ENCODE assay signal across 29 mouse cellular contexts in genomic region chr12:7876302-7877063, GRCm38 (mm10).
DNase-seq lines count a peak whose midpoint lies in the region; ATAC-seq and TF ChIP-seq lines count a peak whose summit lies in the region.
"Had no signal": no experiment of that assay in that cellular context is flagged by ENCODE, and none has a peak within 500 bp of the region (broad histone marks: within the 10 kb centered on the region; RNA-seq: fewer than 3 reads in every experiment).

No protein-coding gene starts in this region.

- peak; percentile 85 for ATAC-seq in liver, postnatal 0 days
- ATAC-seq in liver, embryonic 12.5 days: no peak
- ATAC-seq: activated CD4-positive, CD25-positive, alpha-beta regulatory T cell, adult 4 months; forebrain, embryonic 14.5 days; hindbrain, postnatal 0 days; intestine, embryonic 15.5 days; midbrain, embryonic 13.5 days had no signal

- H3K9me3 ChIP-seq in liver, postnatal 0 days (ENCODE audit: low read length): no peaks in the 10 kb centered on the region
- H3K9me3 ChIP-seq in liver, embryonic 12.5 days (replicated peaks): no peaks in the 10 kb centered on the region
- H3K9me3 ChIP-seq: embryonic facial prominence, embryonic 12.5 days; heart, embryonic 10.5 days; heart, embryonic 15.5 days; hindbrain, embryonic 12.5 days; intestine, embryonic 15.5 days; limb, embryonic 10.5 days; limb, embryonic 15.5 days; midbrain, embryonic 13.5 days; neural tube, embryonic 13.5 days had no signal

- no peaks in the 10 kb centered on the region for H3K4me1 ChIP-seq in liver, postnatal 0 days (ENCODE audit: insufficient read depth)
- no peaks in the 10 kb centered on the region for H3K4me1 ChIP-seq in liver, embryonic 12.5 days
- H3K4me1 ChIP-seq: embryonic facial prominence, embryonic 12.5 days; heart, embryonic 10.5 days; heart, embryonic 15.5 days; hindbrain, embryonic 12.5 days; intestine, embryonic 15.5 days; limb, embryonic 10.5 days; limb, embryonic 15.5 days; midbrain, embryonic 13.5 days; neural tube, embryonic 13.5 days had no signal

- no peak for TF ChIP-seq CTCF in liver, postnatal 0 days (IDR thresholded peaks at IDR 0.05; ENCODE audit: low read depth)

- H3K4me3 ChIP-seq in liver, postnatal 0 days (ENCODE audit: low read depth, low read length): no peak overlapping the region
- H3K4me3 ChIP-seq in liver, embryonic 12.5 days: no peak overlapping the region
- H3K4me3 ChIP-seq: embryonic facial prominence, embryonic 12.5 days; heart, embryonic 10.5 days; heart, embryonic 15.5 days; hindbrain, embryonic 12.5 days; intestine, embryonic 15.5 days; limb, embryonic 10.5 days; limb, embryonic 15.5 days; midbrain, embryonic 13.5 days; neural tube, embryonic 13.5 days had no signal

- intact Hi-C loops in heart, postnatal 14 days (cut with DNase I): no loop called here
- intact Hi-C loops in gastrocnemius, postnatal 14 days (cut with DNase I; ENCODE audit: low total_unique reads): no loop called here

- H3K9ac ChIP-seq in liver, postnatal 0 days (replicated peaks): no peak overlapping the region
- H3K9ac ChIP-seq in liver, embryonic 12.5 days: no peak overlapping the region
- H3K9ac ChIP-seq: embryonic facial prominence, embryonic 12.5 days; heart, embryonic 15.5 days; hindbrain, embryonic 12.5 days; intestine, embryonic 15.5 days; limb, embryonic 15.5 days; midbrain, embryonic 13.5 days; neural tube, embryonic 13.5 days had no signal

- 69% methylated on average over 11 of the region's 11 CpGs for WGBS in liver, postnatal 0 days (ENCODE audit: insufficient replicate concordance)
- 67% methylated on average over 11 of the region's 11 CpGs for WGBS in liver, embryonic 12.5 days (ENCODE audit: insufficient replicate concordance)

- no peaks in the 10 kb centered on the region for H3K27me3 ChIP-seq in liver, postnatal 0 days (ENCODE audit: insufficient read depth, low read length)
- H3K27me3 ChIP-seq in liver, embryonic 12.5 days (replicated peaks): no peaks in the 10 kb centered on the region
- H3K27me3 ChIP-seq: embryonic facial prominence, embryonic 12.5 days; heart, embryonic 15.5 days; hindbrain, embryonic 12.5 days; intestine, embryonic 15.5 days; limb, embryonic 15.5 days; midbrain, embryonic 13.5 days; neural tube, embryonic 13.5 days had no signal

- no peak overlapping the region for H3K4me2 ChIP-seq in liver, postnatal 0 days (ENCODE audit: low read depth, low read length)
- no peak overlapping the region for H3K4me2 ChIP-seq in liver, embryonic 12.5 days
- H3K4me2 ChIP-seq: embryonic facial prominence, embryonic 12.5 days; heart, embryonic 15.5 days; hindbrain, embryonic 12.5 days; intestine, embryonic 15.5 days; limb, embryonic 15.5 days; midbrain, embryonic 13.5 days; neural tube, embryonic 13.5 days had no signal

- peak; percentile 67 for DNase-seq in liver, postnatal 0 days
- peak; percentile 35 to 46 for DNase-seq in lung, adult 18-20 months
- peak; percentile 37 for DNase-seq in lung, postnatal 10 days
- peak; percentile 25 for DNase-seq in yolk sac, embryonic 10.5 days (ENCODE audit: low spot score)
- no peak for DNase-seq in heart, postnatal 14 days
- no peak for DNase-seq in gastrocnemius, postnatal 14 days
- DNase-seq: B cell, adult 2 months; cerebellum, adult 11-12 months; cerebellum, adult 9-11 months; embryo, embryonic 11 days; gastrocnemius, postnatal 10 days; heart, postnatal 36 days; right cerebral cortex, postnatal 4 days; thymus, adult 2 months; thymus, postnatal 36 days had no signal

- no peaks in the 10 kb centered on the region for H3K36me3 ChIP-seq in liver, postnatal 0 days (replicated peaks; ENCODE audit: insufficient read depth, low read length)
- no peaks in the 10 kb centered on the region for H3K36me3 ChIP-seq in liver, embryonic 12.5 days
- H3K36me3 ChIP-seq: embryonic facial prominence, embryonic 12.5 days; heart, embryonic 10.5 days; heart, embryonic 15.5 days; hindbrain, embryonic 12.5 days; intestine, embryonic 15.5 days; limb, embryonic 10.5 days; limb, embryonic 15.5 days; midbrain, embryonic 13.5 days; neural tube, embryonic 13.5 days had no signal

- TF ChIP-seq EP300 in liver, postnatal 0 days (IDR thresholded peaks at IDR 0.05; ENCODE audit: low read depth): no peak

- H3K27ac ChIP-seq in liver, postnatal 0 days (ENCODE audit: low read depth): no peak overlapping the region
- H3K27ac ChIP-seq in liver, embryonic 12.5 days: no peak overlapping the region
- H3K27ac ChIP-seq: embryonic facial prominence, embryonic 12.5 days; heart, embryonic 10.5 days; heart, embryonic 15.5 days; hindbrain, embryonic 12.5 days; hindbrain, postnatal 0 days; intestine, embryonic 15.5 days; kidney, postnatal 0 days; limb, embryonic 10.5 days; limb, embryonic 15.5 days; midbrain, embryonic 13.5 days; neural tube, embryonic 13.5 days had no signal

Comparison
In these comparisons a context has a peak if more than half of its experiments do, and no peak if none do; other contexts are left out.
1. DNase-seq: peak in liver, postnatal 0 days (single experiment), lung, adult 18-20 months (2 of 2), lung, postnatal 10 days (single experiment) and yolk sac, embryonic 10.5 days (single experiment); none in heart, postnatal 14 days (0 of 2) and gastrocnemius, postnatal 14 days (single experiment).